Mouse (Mus musculus) right cerebral cortex, postnatal 36 days (tissue): ENCODE data around the gene Nr6a1.

Source experiments
- DNase-seq, 2 experiments: peaks; one replicate each; pipeline ENCODE4 v3.0.0; 2022; ENCODE audit warnings: low spot score in 2 of 2, mixed read lengths in 1 of 2

Gene Nr6a1

GRCm38 (mm10) chr2:38714324-38714723 is 213.2 kb downstream of the Nr6a1 start, which contains the start of gene Nr5a1:
Nr5a1 (minus strand) TSS chr2:38714542.
- no peak for DNase-seq

GRCm38 (mm10) chr2:38713596-38713995 is 213.9 kb downstream of the Nr6a1 start:
- no peak for DNase-seq

- DNase-seq, result no peak
These were observed 214.7 kb downstream of the Nr6a1 start for GRCm38 (mm10) chr2:38712769-38713125.

- no peak for DNase-seq
These were observed 215.3 kb downstream of the Nr6a1 start for GRCm38 (mm10) chr2:38712076-38712768.

GRCm38 (mm10) chr2:38711421-38711861 is 216.0 kb downstream of the Nr6a1 start:
- no peak for DNase-seq

GRCm38 (mm10) chr2:38710304-38711241 is 216.9 kb downstream of the Nr6a1 start:
- no peak for DNase-seq

GRCm38 (mm10) chr2:38708907-38709688 is 218.4 kb downstream of the Nr6a1 start:
- no peak for DNase-seq

GRCm38 (mm10) chr2:38706661-38707060 is 220.8 kb downstream of the Nr6a1 start:
- no peak for DNase-seq

GRCm38 (mm10) chr2:38705036-38705435 is 222.5 kb downstream of the Nr6a1 start:
- no peak for DNase-seq

- DNase-seq, result no peak
These were observed 223.2 kb downstream of the Nr6a1 start for GRCm38 (mm10) chr2:38704336-38704735.

- no peak for DNase-seq
These were observed 227.3 kb downstream of the Nr6a1 start for GRCm38 (mm10) chr2:38700177-38700576.

GRCm38 (mm10) chr2:38698623-38699022 is 228.9 kb downstream of the Nr6a1 start:
- DNase-seq, result no peak

- DNase-seq, result no peak
These were observed 230.1 kb downstream of the Nr6a1 start for GRCm38 (mm10) chr2:38697128-38698120.

- no peak for DNase-seq
These were observed 231.7 kb downstream of the Nr6a1 start for GRCm38 (mm10) chr2:38695770-38696169.

GRCm38 (mm10) chr2:38691542-38691941 is 235.9 kb downstream of the Nr6a1 start:
- DNase-seq, result no peak

- DNase-seq, result no peak
These were observed 237.6 kb downstream of the Nr6a1 start for GRCm38 (mm10) chr2:38689881-38690280.

- no peak for DNase-seq
These were observed 238.5 kb downstream of the Nr6a1 start for GRCm38 (mm10) chr2:38688791-38689520.

GRCm38 (mm10) chr2:38685746-38686145 is 241.7 kb downstream of the Nr6a1 start:
- no peak for DNase-seq

- no peak for DNase-seq
These were observed 244.4 kb downstream of the Nr6a1 start for GRCm38 (mm10) chr2:38683083-38683482.

GRCm38 (mm10) chr2:38682209-38682608 is 245.3 kb downstream of the Nr6a1 start:
- DNase-seq, result no peak
